13 mouse cellular contexts compared by ENCODE assay signal in the genomic region with DNA sequence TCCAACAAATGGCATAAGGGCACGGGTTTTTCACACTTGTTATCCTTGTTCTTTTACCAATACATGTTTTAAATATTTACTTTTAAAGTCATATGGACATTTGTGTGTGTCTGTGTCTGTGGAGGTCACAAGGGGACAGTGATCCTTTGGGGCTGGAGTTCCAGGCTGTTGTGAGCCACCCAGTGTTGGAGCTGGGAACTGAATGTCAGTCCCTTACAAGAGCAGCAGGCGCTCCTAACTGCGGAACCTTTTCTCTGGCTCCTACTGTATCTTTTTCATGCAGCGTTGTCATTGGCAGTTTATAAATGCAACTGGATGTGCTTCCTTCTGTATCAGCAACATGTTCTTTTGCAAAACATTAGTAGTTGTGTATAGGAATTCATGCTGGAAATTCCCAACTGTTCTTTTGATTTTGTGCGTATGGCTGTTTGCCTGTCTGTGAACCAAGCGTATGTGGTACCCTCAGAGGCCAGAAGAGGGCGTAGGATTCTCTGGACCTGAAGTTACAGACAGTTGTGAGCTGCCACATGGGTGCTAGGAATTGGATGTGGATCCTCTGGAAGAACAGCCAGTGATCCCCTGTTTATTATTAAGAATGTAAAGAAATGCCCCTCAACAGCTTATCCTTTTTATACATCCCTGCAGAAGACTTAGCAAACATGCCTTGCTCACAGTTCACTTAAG. TPM values are rescaled to one million over a fixed set of nuclear protein-coding genes. Genes with fewer than 3 reads are reported as not detected.
A peak's percentile ranks its signal among the peaks of the same experiment; 100 is the strongest.
DNase-seq lines count a peak whose midpoint lies in the region; ATAC-seq and TF ChIP-seq lines count a peak whose summit lies in the region.
"Had no signal": no experiment of that assay in that cellular context is flagged by ENCODE, and none has a peak within 500 bp of the region (broad histone marks: within the 10 kb centered on the region; RNA-seq: fewer than 3 reads in every experiment).

No protein-coding gene starts in this region.

- no peak for TF ChIP-seq EP300 in stomach, postnatal 0 days (optimal IDR thresholded peaks at IDR 0.05)

- no peaks in the 10 kb centered on the region for H3K27me3 ChIP-seq in stomach, postnatal 0 days (ENCODE audit: control insufficient read depth, insufficient read depth, low read length)
- H3K27me3 ChIP-seq: hindbrain, embryonic 12.5 days; limb, embryonic 15.5 days had no signal

- no peak for ATAC-seq in stomach, postnatal 0 days (ENCODE audit: low FRiP score, low TSS enrichment)

- peak; percentile 20 for DNase-seq in embryo, embryonic 10 days (ENCODE audit: low spot score)
- DNase-seq in embryo, embryonic 9.5 days (ENCODE audit: extremely low spot score), result no peak
- DNase-seq in lung, adult 2 months, result no peak
- DNase-seq in lung, postnatal 25 days (ENCODE audit: low spot score), result no peak
- peak; percentile 50 for DNase-seq in brain, adult 2 months (ENCODE audit: low read depth, low spot score)
- peak; percentile 32 for DNase-seq in stomach, postnatal 0 days (ENCODE audit: low spot score)
- no peak for DNase-seq in gastrocnemius, adult 2 months
- DNase-seq in right cerebral cortex, adult 18-20 months, result no peak
- DNase-seq: midbrain, embryonic 14.5 days had no signal

- WGBS in lung, adult 2 months, result 81% methylated on average over 7 of the region's 7 CpGs
- WGBS in stomach, postnatal 0 days, result 75% methylated on average over 7 of the region's 7 CpGs

- H3K9me3 ChIP-seq in stomach, postnatal 0 days (ENCODE audit: control insufficient read depth, low read length), result no peaks in the 10 kb centered on the region
- H3K9me3 ChIP-seq: G1E; hindbrain, embryonic 12.5 days; limb, embryonic 15.5 days had no signal

- TF ChIP-seq POLR2A in lung, adult 2 months (IDR thresholded peaks at IDR 0.05; ENCODE audit: borderline replicate concordance, extremely low read depth, low read depth, low read length), result no peak

- no peaks in the 10 kb centered on the region for H3K4me1 ChIP-seq in lung, adult 2 months (ENCODE audit: control insufficient read depth, insufficient read depth, low read length)
- no peaks in the 10 kb centered on the region for H3K4me1 ChIP-seq in stomach, postnatal 0 days (replicated peaks; ENCODE audit: control insufficient read depth, insufficient read depth)

- H3K36me3 ChIP-seq in stomach, postnatal 0 days (ENCODE audit: control insufficient read depth, insufficient read depth, low read length), result no peaks in the 10 kb centered on the region
- H3K36me3 ChIP-seq: G1E; hindbrain, embryonic 12.5 days; limb, embryonic 15.5 days had no signal

- H3K27ac ChIP-seq in stomach, postnatal 0 days (replicated peaks), result no peak overlapping the region
- no peak overlapping the region for H3K27ac ChIP-seq in gastrocnemius, adult 2 months
- H3K27ac ChIP-seq: hindbrain, embryonic 12.5 days; limb, embryonic 15.5 days had no signal

- intact Hi-C loops in gastrocnemius, adult 2 months (cut with DNase I), result no loop called here

- H3K4me2 ChIP-seq in stomach, postnatal 0 days (replicated peaks; ENCODE audit: low read depth), result no peak overlapping the region
- H3K4me2 ChIP-seq: hindbrain, embryonic 12.5 days; limb, embryonic 15.5 days had no signal

- 0 out of 2 replicates have a peak, but pooled peaks have one; percentile 10 for TF ChIP-seq CTCF in lung, adult 2 months (IDR thresholded peaks at IDR 0.05; ENCODE audit: insufficient read depth, low read length)
- peak; percentile 44 for TF ChIP-seq CTCF in stomach, postnatal 0 days (IDR thresholded peaks at IDR 0.05; ENCODE audit: low read depth)
- TF ChIP-seq CTCF in gastrocnemius, adult 2 months (IDR thresholded peaks at IDR 0.05), result no peak; the same call in 1 of the 2 replicates

- no peak overlapping the region for H3K4me3 ChIP-seq in lung, adult 2 months (replicated peaks; ENCODE audit: extremely low read depth, low read depth, low read length)
- H3K4me3 ChIP-seq in stomach, postnatal 0 days (ENCODE audit: low read depth, low read length), result no peak overlapping the region
- H3K4me3 ChIP-seq in gastrocnemius, adult 2 months, result no peak overlapping the region
- H3K4me3 ChIP-seq: hindbrain, embryonic 12.5 days; limb, embryonic 15.5 days had no signal

- no peak overlapping the region for H3K9ac ChIP-seq in stomach, postnatal 0 days (ENCODE audit: low read length)
- H3K9ac ChIP-seq: hindbrain, embryonic 12.5 days; limb, embryonic 15.5 days had no signal

RNA-seq across cellular contexts. Expression of a gene that starts 24.3 kb away (rescaled TPM):
- polyA plus RNA-seq in lung, adult 2 months (2012; rRNA removed), result not detected in 2 replicates
- not detected in 2 replicates for polyA plus RNA-seq in stomach, postnatal 0 days (2015; fragmentation: Nextera tagmentation; extraction: Ambion mirVana)
- not detected for total RNA-seq in gastrocnemius, adult 2 months (2021)
- total RNA-seq: G1E; gastrocnemius, postnatal 4 days had no signal
- polyA plus RNA-seq: G1E; hindbrain, embryonic 12.5 days; limb, embryonic 15.5 days; midbrain, embryonic 14.5 days had no signal

RNA-seq across cellular contexts. Expression of a gene that starts 24.8 kb away (rescaled TPM):
- 0.19 TPM in 1 of 2 replicates, not detected in the other for polyA plus RNA-seq in lung, adult 2 months (2012; rRNA removed)
- 0.15 and 0.25 TPM in 2 replicates for polyA plus RNA-seq in stomach, postnatal 0 days (2015; fragmentation: Nextera tagmentation; extraction: Ambion mirVana)
- not detected for total RNA-seq in gastrocnemius, adult 2 months (2021)
- total RNA-seq: gastrocnemius, postnatal 4 days had no signal
- polyA plus RNA-seq: G1E had no signal

RNA-seq across cellular contexts. Expression of a gene that starts 53.0 kb away (rescaled TPM):
- 48.9 and 64.0 TPM in 2 replicates for polyA plus RNA-seq in lung, adult 2 months (2012; rRNA removed)
- 26.1 and 31.1 TPM in 2 replicates for polyA plus RNA-seq in stomach, postnatal 0 days (2015; fragmentation: Nextera tagmentation; extraction: Ambion mirVana)
- 10 to 100 TPM; 17.6 to 18.7 TPM for total RNA-seq in gastrocnemius, adult 2 months (2021)

Comparison
In these comparisons a context has a peak if more than half of its experiments do, and no peak if none do; other contexts are left out.
1. DNase-seq: peak in embryo, embryonic 10 days (single experiment), brain, adult 2 months (single experiment) and stomach, postnatal 0 days (single experiment); none in embryo, embryonic 9.5 days (single experiment), lung, adult 2 months (single experiment), lung, postnatal 25 days (single experiment), gastrocnemius, adult 2 months (single experiment) and right cerebral cortex, adult 18-20 months (single experiment).